Mouse (Mus musculus): ENCODE data around the gene Suclg1.

DNA sequence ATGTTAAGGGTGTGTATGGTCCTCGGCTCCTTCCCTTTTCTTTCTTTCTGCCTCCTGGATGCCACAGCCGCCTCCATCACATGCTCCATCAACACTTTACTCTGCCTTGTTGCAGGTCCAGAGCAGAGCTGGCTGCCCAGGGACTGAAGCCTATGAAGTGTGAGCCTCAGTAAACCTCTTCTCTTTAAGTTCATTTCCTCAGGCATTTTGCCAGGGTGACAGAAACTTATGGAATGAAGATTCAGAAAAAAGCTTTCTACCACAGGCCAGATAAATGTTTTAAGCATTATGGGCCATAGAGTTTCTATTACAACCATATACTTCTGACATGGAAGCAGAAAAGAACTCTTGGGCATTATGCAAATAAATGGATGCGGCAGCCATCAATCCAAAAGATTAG lies 37.1 kb upstream of the Suclg1 start:
- no peak for TF ChIP-seq CTCF (IDR thresholded peaks at IDR 0.05; ENCODE audit: low read depth, low read length)
- TF ChIP-seq POLR2AphosphoS5 (IDR thresholded peaks at IDR 0.05; ENCODE audit: insufficient replicate concordance, low read depth, low read length) = no peak
- no peak for TF ChIP-seq GATA1 (IDR thresholded peaks at IDR 0.05; ENCODE audit: borderline replicate concordance, low read length)
- no peak for TF ChIP-seq TAL1 (conservative IDR thresholded peaks at IDR 0.05; ENCODE audit: low read depth, low read length)

Measured in G1E (cell line).